Mouse (Mus musculus) spleen, adult 2 months (tissue): ENCODE measurements around the gene Dnajb12.

Experiments
- CTCF ChIP-seq: fragments of 200-500 bp; IDR thresholded peaks from 2 replicates; pipeline ENCODE4 v1.5.1; 2011; ENCODE audit warnings: mild to moderate bottlenecking, inconsistent platforms; ENCODE audit not compliant: insufficient read depth, insufficient read length, insufficient replicate concordance; ENCODE audit errors: extremely low read depth
- POLR2A ChIP-seq: fragments of 200-500 bp; IDR thresholded peaks from 2 replicates; pipeline ENCODE4 v1.6.1; 2011; ENCODE audit warnings: low read depth, low read length, inconsistent platforms

GRCm38 (mm10) chr10:59862816-59863440 is 16.4 kb upstream of the Dnajb12 start:
- TF ChIP-seq POLR2A (no peak), CTCF (no peak)
